In the genomic region with DNA sequence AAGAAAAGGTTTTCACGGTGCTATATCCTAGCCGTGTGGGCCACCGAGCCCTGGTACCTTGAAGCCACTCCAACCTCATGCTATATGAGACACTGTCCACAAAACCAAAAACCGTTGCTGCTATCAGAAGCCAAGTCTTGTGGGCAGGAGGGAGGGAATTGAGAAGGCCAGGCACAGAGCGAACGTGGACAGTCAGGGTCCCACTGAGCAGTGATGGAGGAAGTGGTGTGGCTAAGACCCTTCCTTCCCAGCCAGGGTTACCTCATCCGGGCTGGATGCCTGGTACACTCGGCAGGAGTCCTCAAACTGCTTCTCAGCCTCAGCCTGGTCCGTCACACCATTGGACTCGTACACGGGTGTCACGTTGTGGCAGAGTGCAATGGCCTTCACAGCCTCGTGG, we compare ENCODE assay signal across 17 mouse cellular contexts.
DNase-seq lines count a peak whose midpoint lies in the region.
"Had no signal": no experiment of that assay in that cellular context is flagged by ENCODE, and none has a peak within 500 bp of the region (broad histone marks: within the 10 kb centered on the region; RNA-seq: fewer than 3 reads in every experiment).

No protein-coding gene starts in this region.

- H3K4me3 ChIP-seq in limb, embryonic 10.5 days = no peak overlapping the region
- H3K4me3 ChIP-seq: embryonic facial prominence, embryonic 12.5 days; embryonic facial prominence, embryonic 15.5 days; forebrain, embryonic 15.5 days; heart, adult 2 months; heart, embryonic 10.5 days; hindbrain, embryonic 12.5 days; hindbrain, embryonic 15.5 days had no signal

- peaks cover 50% of the 10 kb centered on the region for H3K4me1 ChIP-seq in limb, embryonic 10.5 days
- H3K4me1 ChIP-seq: embryonic facial prominence, embryonic 12.5 days; forebrain, embryonic 15.5 days; hindbrain, embryonic 12.5 days; hindbrain, embryonic 15.5 days had no signal

- 88% methylated on average over 13 of the region's 13 CpGs for WGBS in limb, embryonic 10.5 days

- H3K9me3 ChIP-seq in limb, embryonic 10.5 days (replicated peaks) = no peaks in the 10 kb centered on the region
- H3K9me3 ChIP-seq: embryonic facial prominence, embryonic 12.5 days; embryonic facial prominence, embryonic 15.5 days; forebrain, embryonic 15.5 days; heart, embryonic 10.5 days; hindbrain, embryonic 12.5 days; hindbrain, embryonic 15.5 days had no signal

- H3K36me3 ChIP-seq in limb, embryonic 10.5 days = no peaks in the 10 kb centered on the region

- peak overlapping the region; percentile 77; the same call in 1 of the 2 replicates for H3K27ac ChIP-seq in limb, embryonic 10.5 days
- H3K27ac ChIP-seq: embryonic facial prominence, embryonic 12.5 days; embryonic facial prominence, embryonic 15.5 days; forebrain, embryonic 15.5 days; heart, adult 2 months; heart, embryonic 10.5 days; hindbrain, embryonic 12.5 days; hindbrain, embryonic 15.5 days had no signal

- peaks cover 4% of the 10 kb centered on the region; the same call in 1 of the 2 replicates for H3K27me3 ChIP-seq in limb, embryonic 10.5 days (ENCODE audit: low read depth, poor library complexity, severe bottlenecking)
- H3K27me3 ChIP-seq: embryonic facial prominence, embryonic 12.5 days; embryonic facial prominence, embryonic 15.5 days; forebrain, embryonic 15.5 days; hindbrain, embryonic 12.5 days; hindbrain, embryonic 15.5 days had no signal

- DNase-seq in cerebellum, adult 9-11 months = peak; percentile 34
- no peak for DNase-seq in cerebellum, adult 9-10 months
- peak; percentile 94 for DNase-seq in 416B (ENCODE audit: low read depth)
- peak; percentile 33 for DNase-seq in brain, adult 2 months (ENCODE audit: low read depth, low spot score)
- DNase-seq in limb, embryonic 10.5 days (ENCODE audit: low spot score) = no peak
- DNase-seq in kidney, postnatal 25 days = no peak
- no peak for DNase-seq in urinary bladder, postnatal 10 days (ENCODE audit: low spot score)
- DNase-seq: adrenal gland, adult 8-10 months; adrenal gland, postnatal 25 days; gastrocnemius, postnatal 25 days; heart, adult 2 months had no signal

Comparison
In these comparisons a context has a peak if more than half of its experiments do, and no peak if none do; other contexts are left out.
1. DNase-seq: peak in cerebellum, adult 9-11 months (single experiment), 416B (single experiment) and brain, adult 2 months (single experiment); none in cerebellum, adult 9-10 months (single experiment), limb, embryonic 10.5 days (single experiment), kidney, postnatal 25 days (0 of 2) and urinary bladder, postnatal 10 days (single experiment).